Mouse (Mus musculus) kidney, embryonic 14.5 days (tissue): ENCODE measurements around the gene Gm8232. TPM values are rescaled to one million over a fixed set of nuclear protein-coding genes. Genes with fewer than 3 reads are reported as not detected.
"Not testable (repeated sequence)": the region's sequence is repeated elsewhere in the genome, so short reads cannot be mapped to it uniquely, and the experiment has no call there.

Source experiments
- ATAC-seq: fragments of 200-750 bp; cut with Nextera tagmentation; 2 replicates; pipeline ENCODE4 v1.8.0; 2017; ENCODE audit warnings: moderate number of reproducible peaks, mild to moderate bottlenecking, moderate TSS enrichment, moderate library complexity; ENCODE audit not compliant: low FRiP score, low TSS enrichment
- H3K27ac ChIP-seq: fragments of 300-500 bp; sonication (generic); 2 replicates; pipeline ENCODE4 v1.5.1; 2014; ENCODE audit warnings: low read depth, mild to moderate bottlenecking, low read length, moderate library complexity, mixed read lengths
- H3K27me3 ChIP-seq: fragments of 300-500 bp; sonication (generic); 2 replicates; pipeline ENCODE4 v1.6.1; 2014; ENCODE audit warnings: mild to moderate bottlenecking, low read length; ENCODE audit not compliant: control insufficient read depth, insufficient read depth
- H3K36me3 ChIP-seq: fragments of 300-500 bp; sonication (generic); 2 replicates; pipeline ENCODE4 v1.6.1; 2014; ENCODE audit warnings: low read length, mixed read lengths; ENCODE audit not compliant: control insufficient read depth, insufficient read depth
- H3K4me1 ChIP-seq: fragments of 300-500 bp; sonication (generic); 2 replicates; pipeline ENCODE4 v1.6.1; 2014; ENCODE audit warnings: low read length, mixed read lengths; ENCODE audit not compliant: control insufficient read depth, insufficient read depth
- H3K4me2 ChIP-seq: fragments of 300-500 bp; sonication (generic); replicated peaks from 2 replicates; pipeline ENCODE4 v1.6.1; 2014; ENCODE audit warnings: low read depth, mild to moderate bottlenecking, low read length
- H3K4me3 ChIP-seq: fragments of 300-500 bp; sonication (generic); 2 replicates; pipeline ENCODE4 v1.5.1; 2014; ENCODE audit warnings: mild to moderate bottlenecking, low read length
- H3K9ac ChIP-seq: fragments of 300-500 bp; sonication (generic); 2 replicates; pipeline ENCODE4 v1.6.1; 2014; ENCODE audit warnings: low read depth, mild to moderate bottlenecking, low read length, moderate library complexity
- H3K9me3 ChIP-seq: fragments of 300-500 bp; sonication (generic); 2 replicates; pipeline ENCODE4 v1.6.1; 2016; ENCODE audit warnings: low read length; ENCODE audit not compliant: control insufficient read depth
- WGBS: fragments of 180-500 bp; shearing (Covaris S2); extraction: QIAGEN DNeasy Blood & Tissue Kit; methylation state at CpG from one replicate; pipeline ENCODE4 v1.1.7; 2014; 5-methylcytosine and 5-hydroxymethylcytosine counted together
- polyA plus RNA-seq: library from polyadenylated mRNA; unstranded; fragments of >200 nt; fragmentation: Nextera tagmentation; extraction: Ambion mirVana; gene quantifications from 2 replicates; pipeline ENCODE4 v1.2.1, GENCODE M21; 2014

Gm8232 gene
- not detected in 2 replicates for polyA plus RNA-seq

DNA sequence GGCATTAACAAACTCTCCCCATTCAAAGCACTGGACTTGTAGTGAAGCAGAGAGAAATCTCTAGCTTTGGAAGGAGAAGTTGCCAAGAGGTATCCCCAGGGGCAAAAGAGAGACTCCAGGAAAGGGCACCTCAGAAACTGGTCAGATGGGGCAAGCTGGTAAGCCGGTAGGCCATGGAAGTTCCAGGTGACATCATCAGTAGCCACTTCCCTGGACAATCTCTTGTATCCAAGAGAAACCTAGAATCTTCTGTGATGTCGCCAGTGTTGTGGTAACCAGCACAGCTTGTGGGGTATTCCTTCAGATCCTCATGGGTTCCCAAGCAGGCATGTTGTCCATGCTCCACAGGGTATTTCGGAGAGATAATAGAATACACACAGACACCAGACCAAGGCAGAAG, at the start of gene Gm8232:
TSS of gene Gm8232 (plus strand) at position 301 of the 400 bp plus-strand sequence.
- 86% methylated on average over 2 of the region's 3 CpGs for WGBS
- not testable (repeated sequence) for H3K27me3 ChIP-seq, ATAC-seq, H3K9ac ChIP-seq, H3K27ac ChIP-seq, H3K4me2 ChIP-seq, H3K4me1 ChIP-seq, H3K9me3 ChIP-seq, H3K4me3 ChIP-seq, H3K36me3 ChIP-seq

DNA sequence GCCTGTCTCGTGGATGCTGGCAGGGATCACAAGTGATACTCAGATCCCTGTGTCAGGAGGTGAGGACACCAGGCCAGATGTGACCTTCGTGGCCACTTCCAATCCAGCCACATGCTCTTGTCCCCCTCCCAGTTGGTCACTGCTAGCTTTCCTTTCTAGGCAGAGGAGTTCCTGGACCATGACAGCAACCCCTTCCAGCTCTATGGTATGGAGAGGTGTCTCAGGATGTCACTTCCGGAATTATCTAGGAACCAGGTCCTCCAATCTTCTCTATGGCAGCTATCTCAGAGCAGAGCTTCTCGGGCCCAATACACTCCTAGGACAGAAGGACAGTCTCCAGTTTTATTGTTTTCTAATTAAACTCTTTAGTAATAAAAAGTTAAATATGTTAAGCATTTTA, 49.2 kb upstream of the Gm8232 start:
- H3K36me3 ChIP-seq, H3K9ac ChIP-seq, H3K27me3 ChIP-seq, H3K4me1 ChIP-seq, H3K4me2 ChIP-seq, ATAC-seq, H3K9me3 ChIP-seq, H3K27ac ChIP-seq, H3K4me3 ChIP-seq: not testable (repeated sequence)
- WGBS: 80% methylated on average over 3 of the region's 4 CpGs

DNA sequence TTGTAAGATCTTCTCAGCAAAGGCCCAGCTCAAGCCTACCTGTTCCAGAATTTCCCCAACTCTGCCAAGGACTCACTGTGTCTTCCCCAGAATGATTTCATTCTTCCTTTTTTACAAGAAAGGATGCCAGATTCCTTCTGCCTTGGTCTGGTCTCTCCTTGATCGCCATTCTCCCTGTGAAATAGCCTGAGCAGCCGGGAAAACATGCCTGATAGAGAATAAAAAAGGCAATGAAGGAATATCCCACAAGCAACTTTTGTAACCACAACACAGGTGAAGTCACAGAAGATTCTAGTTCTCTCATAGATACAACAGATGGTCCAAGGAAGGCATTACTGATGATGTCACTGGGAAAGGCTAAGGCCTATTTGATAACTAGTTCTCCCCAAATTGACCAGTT, 22.8 kb upstream of the Gm8232 start, which contains the start of gene Gm3371:
TSS of gene Gm3371 (minus strand) at position 101 of the 400 bp plus-strand sequence.
- H3K27ac ChIP-seq, H3K27me3 ChIP-seq, H3K4me1 ChIP-seq, H3K4me2 ChIP-seq, H3K9ac ChIP-seq, H3K9me3 ChIP-seq, H3K4me3 ChIP-seq, ATAC-seq, H3K36me3 ChIP-seq: not testable (repeated sequence)
- no CpG with 5 or more reads among the region's 2 CpGs for WGBS

Other genes with a start within 250 kb of the Gm8232 start
- gene Gm8212, start 236.0 kb upstream of the Gm8232 start, polyA plus RNA-seq: not detected in 2 replicates
- gene 4930503E14Rik, start 220.4 kb upstream of the Gm8232 start, polyA plus RNA-seq: not detected in 2 replicates
- not detected in 2 replicates for gene Gm8220, start 148.1 kb upstream of the Gm8232 start, polyA plus RNA-seq
- gene Gm5930, start 95.1 kb upstream of the Gm8232 start, polyA plus RNA-seq: not detected in 2 replicates
- gene Gm8229, start 68.3 kb upstream of the Gm8232 start, polyA plus RNA-seq: not detected in 2 replicates
- not detected in 2 replicates for gene Gm3371, start 22.9 kb upstream of the Gm8232 start, polyA plus RNA-seq
- not detected in 2 replicates for gene BC061237, start 58.8 kb downstream of the Gm8232 start, polyA plus RNA-seq
- not detected in 2 replicates for gene Gm17093, start 84.6 kb downstream of the Gm8232 start, polyA plus RNA-seq
- not detected in 2 replicates for gene Gm8247, start 149.5 kb downstream of the Gm8232 start, polyA plus RNA-seq
- not detected in 2 replicates for gene Gm5624, start 194.3 kb downstream of the Gm8232 start, polyA plus RNA-seq